Mouse (Mus musculus) stomach, postnatal 0 days (tissue): ENCODE measurements around the gene Nol4l. TPM values are rescaled to one million over a fixed set of nuclear protein-coding genes. Genes with fewer than 3 reads are reported as not detected.

Experiments
- ATAC-seq: fragments of 200-750 bp; cut with Nextera tagmentation; 2 replicates; pipeline ENCODE4 v1.8.0; 2017; ENCODE audit not compliant: low FRiP score, low TSS enrichment
- DNase-seq: peaks from one replicate; pipeline ENCODE4 v3.0.0-alpha.2; 2016; ENCODE audit warnings: low spot score
- H3K27ac ChIP-seq: fragments of 300-500 bp; sonication (generic); replicated peaks from 2 replicates; pipeline ENCODE4 v1.5.1; 2014; ENCODE audit warnings: mild to moderate bottlenecking, control low read depth
- H3K27me3 ChIP-seq: fragments of 300-500 bp; sonication (generic); 2 replicates; pipeline ENCODE4 v1.6.1; 2014; ENCODE audit warnings: low read length; ENCODE audit not compliant: control insufficient read depth, insufficient read depth
- H3K36me3 ChIP-seq: fragments of 300-500 bp; sonication (generic); 2 replicates; pipeline ENCODE4 v1.6.1; 2014; ENCODE audit warnings: low read length, mixed read lengths; ENCODE audit not compliant: control insufficient read depth, insufficient read depth
- H3K4me1 ChIP-seq: fragments of 300-500 bp; sonication (generic); replicated peaks from 2 replicates; pipeline ENCODE4 v1.6.1; 2014; ENCODE audit warnings: antibody characterized with exemption; ENCODE audit not compliant: control insufficient read depth, insufficient read depth
- H3K4me2 ChIP-seq: fragments of 300-500 bp; sonication (generic); replicated peaks from 2 replicates; pipeline ENCODE4 v1.6.1; 2014; ENCODE audit warnings: low read depth, mild to moderate bottlenecking, control low read depth, moderate library complexity
- H3K4me3 ChIP-seq: fragments of 300-500 bp; sonication (generic); 2 replicates; pipeline ENCODE4 v1.5.1; 2014; ENCODE audit warnings: low read depth, low read length, control low read depth
- H3K9ac ChIP-seq: fragments of 300-500 bp; sonication (generic); 2 replicates; pipeline ENCODE4 v1.6.1; 2014; ENCODE audit warnings: mild to moderate bottlenecking, low read length, control low read depth, mixed read lengths
- H3K9me3 ChIP-seq: fragments of 300-500 bp; sonication (generic); 2 replicates; pipeline ENCODE4 v1.6.1; 2016; ENCODE audit warnings: low read length; ENCODE audit not compliant: control insufficient read depth
- CTCF ChIP-seq: IDR thresholded peaks from 2 replicates; pipeline ENCODE4 v1.5.1; 2016; ENCODE audit warnings: antibody characterized with exemption, low read depth, mild to moderate bottlenecking, moderate library complexity
- EP300 ChIP-seq: optimal IDR thresholded peaks from 2 replicates; pipeline ENCODE3; 2016; ENCODE audit warnings: antibody characterized with exemption
- WGBS: fragments of 180-500 bp; shearing (Covaris S2); extraction: QIAGEN DNeasy Blood & Tissue Kit; methylation state at CpG from one replicate; pipeline ENCODE4 v1.1.7; 2014; 5-methylcytosine and 5-hydroxymethylcytosine counted together
- polyA plus RNA-seq: library from polyadenylated mRNA; unstranded; fragments of >200 nt; fragmentation: Nextera tagmentation; extraction: Ambion mirVana; gene quantifications from 2 replicates; pipeline ENCODE4 v1.2.1, GENCODE M21; 2015

Nol4l gene
- polyA plus RNA-seq, 1 experiment from 2014 or later, result 4.4 TPM

- no peaks in the 10 kb centered on the region for H3K4me1 ChIP-seq
- H3K9me3 ChIP-seq, result no peaks in the 10 kb centered on the region
- H3K36me3 ChIP-seq, result peaks cover 10% of the 10 kb centered on the region; the same call in 1 of the 2 replicates
- H3K4me3 ChIP-seq, result no peak overlapping the region
- H3K27ac ChIP-seq, result no peak overlapping the region
- no peaks in the 10 kb centered on the region for H3K27me3 ChIP-seq
- no peak for ATAC-seq
- H3K4me2 ChIP-seq, result no peak overlapping the region
- H3K9ac ChIP-seq, result no peak overlapping the region
- no peak for DNase-seq
- 93% methylated on average over 12 of the region's 12 CpGs for WGBS
- TF ChIP-seq CTCF, result no peak
- TF ChIP-seq EP300, result no peak
Measured at GRCm38 (mm10) chr2:153417841-153418240, 111.9 kb downstream of the Nol4l start.

- Histone ChIP-seq H3K4me3 (no peak overlapping the region), H3K9me3 (no peaks in the 10 kb centered on the region), H3K9ac (no peak overlapping the region), H3K27me3 (no peaks in the 10 kb centered on the region), H3K27ac (no peak overlapping the region), H3K4me1 (no peaks in the 10 kb centered on the region), H3K4me2 (no peak overlapping the region), H3K36me3 (peaks cover 16% of the 10 kb centered on the region)
- DNase-seq (no peak), ATAC-seq (no peak)
- TF ChIP-seq CTCF, result peak; percentile 70
- TF ChIP-seq EP300, result no peak
- 30% methylated on average over 2 of the region's 2 CpGs for WGBS
Measured at GRCm38 (mm10) chr2:153414607-153415006, 115.2 kb downstream of the Nol4l start.

- WGBS, result 50% methylated on average over 6 of the region's 6 CpGs
- no peak for TF ChIP-seq EP300
- TF ChIP-seq CTCF, result peak; percentile 51
- H3K36me3 ChIP-seq, result peaks cover 21% of the 10 kb centered on the region
Measured at GRCm38 (mm10) chr2:153412563-153412962, 117.2 kb downstream of the Nol4l start.

GRCm38 (mm10) chr2:153411557-153411956 lies 118.2 kb downstream of the Nol4l start:
- no peak overlapping the region for H3K27ac ChIP-seq
- no peak overlapping the region for H3K9ac ChIP-seq
- TF ChIP-seq EP300, result no peak
- no peak for TF ChIP-seq CTCF
- no peak overlapping the region for H3K4me2 ChIP-seq
- no peaks in the 10 kb centered on the region for H3K4me1 ChIP-seq
- no peak overlapping the region for H3K4me3 ChIP-seq
- DNase-seq (no peak), ATAC-seq (no peak)
- 81% methylated on average over 9 of the region's 9 CpGs for WGBS
- no peaks in the 10 kb centered on the region for H3K27me3 ChIP-seq
- peaks cover 15% of the 10 kb centered on the region for H3K36me3 ChIP-seq
- H3K9me3 ChIP-seq, result no peaks in the 10 kb centered on the region

More at GRCm38 (mm10) chr2:153412563-153412962, 117.2 kb downstream of the Nol4l start:
- no peak overlapping the region for H3K4me2 ChIP-seq
- no peak for DNase-seq
- no peak overlapping the region for H3K4me3 ChIP-seq
- no peaks in the 10 kb centered on the region for H3K27me3 ChIP-seq
- no peak overlapping the region for H3K9ac ChIP-seq
- H3K4me1 ChIP-seq, result no peaks in the 10 kb centered on the region
- ATAC-seq, result no peak
- H3K9me3 ChIP-seq, result no peaks in the 10 kb centered on the region
- no peak overlapping the region for H3K27ac ChIP-seq

GRCm38 (mm10) chr2:153408971-153409370 lies 120.8 kb downstream of the Nol4l start:
- no peak overlapping the region for H3K4me2 ChIP-seq
- peaks cover 13% of the 10 kb centered on the region for H3K36me3 ChIP-seq
- no peaks in the 10 kb centered on the region for H3K9me3 ChIP-seq
- ATAC-seq (no peak), DNase-seq (no peak)
- TF ChIP-seq EP300 (no peak), CTCF (no peak)
- H3K4me1 ChIP-seq, result no peaks in the 10 kb centered on the region
- H3K9ac ChIP-seq, result no peak overlapping the region
- WGBS, result 73% methylated on average over 3 of the region's 3 CpGs
- no peak overlapping the region for H3K4me3 ChIP-seq
- H3K27ac ChIP-seq, result no peak overlapping the region
- no peaks in the 10 kb centered on the region for H3K27me3 ChIP-seq

- Histone ChIP-seq H3K9me3 (no peaks in the 10 kb centered on the region), H3K36me3 (peaks cover 15% of the 10 kb centered on the region), H3K27me3 (no peaks in the 10 kb centered on the region), H3K27ac (no peak overlapping the region), H3K9ac (no peak overlapping the region), H3K4me2 (no peak overlapping the region), H3K4me3 (no peak overlapping the region), H3K4me1 (no peaks in the 10 kb centered on the region)
- TF ChIP-seq EP300, result no peak
- no peak for TF ChIP-seq CTCF
- WGBS, result 77% methylated on average over 6 of the region's 6 CpGs
- ATAC-seq (no peak), DNase-seq (no peak)
Measured at GRCm38 (mm10) chr2:153406882-153407281, 122.9 kb downstream of the Nol4l start.
